Mouse (Mus musculus) urinary bladder, postnatal 0 days (tissue): ENCODE results near the gene Reck. TPM values are rescaled to one million over a fixed set of nuclear protein-coding genes. Genes with fewer than 3 reads are reported as not detected.

Source experiments
- polyA plus RNA-seq: library from polyadenylated mRNA; unstranded; fragments of >200 nt; fragmentation: Nextera tagmentation; extraction: Ambion mirVana; gene quantifications from 2 replicates; pipeline ENCODE4 v1.2.1, GENCODE M21; 2015

Gene Reck
- polyA plus RNA-seq = 11.2 and 15.7 TPM in 2 replicates

GRCm38 (mm10) chr4:43875160-43875918 is at the start of gene Reck:
Reck (plus strand) TSS chr4:43875530.

GRCm38 (mm10) chr4:43840101-43840500 is 35.2 kb upstream of the Reck start, which contains the start of gene Olfr157:
Olfr157 (minus strand) TSS chr4:43840201.

GRCm38 (mm10) chr4:43851265-43851664 is 24.1 kb upstream of the Reck start, which contains the start of gene Olfr155:
Olfr155 (plus strand) TSS chr4:43851565.

GRCm38 (mm10) chr4:43957292-43957845 is 82.0 kb downstream of the Reck start, which contains the start of gene Glipr2:
Glipr2 (plus strand) TSS chr4:43957401.

GRCm38 (mm10) chr4:43983181-43983580 is 107.9 kb downstream of the Reck start, which contains the start of gene Ccin:
Ccin (plus strand) TSS chr4:43983483.

Other genes starting within 250 kb of the Reck start
- 8.3 and 8.5 TPM in 2 replicates for gene Npr2, start 243.6 kb upstream of the Reck start, polyA plus RNA-seq
- 0.10 TPM in 1 of 2 replicates, not detected in the other for gene Spag8, start 221.9 kb upstream of the Reck start, polyA plus RNA-seq
- gene Hint2, start 219.1 kb upstream of the Reck start, polyA plus RNA-seq = 114 and 122 TPM in 2 replicates
- 3.0 and 3.4 TPM in 2 replicates for gene Tmem8b, start 206.6 kb upstream of the Reck start, polyA plus RNA-seq
- gene Fam221b, start 206.4 kb upstream of the Reck start, polyA plus RNA-seq = 1.5 and 2.7 TPM in 2 replicates
- gene Olfr70, start 174.7 kb upstream of the Reck start, polyA plus RNA-seq = not detected in 2 replicates
- gene Olfr71, start 165.3 kb upstream of the Reck start, polyA plus RNA-seq = not detected in 2 replicates
- 6.1 and 7.9 TPM in 2 replicates for gene Hrct1, start 148.3 kb upstream of the Reck start, polyA plus RNA-seq
- 0.42 and 0.43 TPM in 2 replicates for gene Spaar, start 145.5 kb upstream of the Reck start, polyA plus RNA-seq
- gene Olfr159, start 104.5 kb upstream of the Reck start, polyA plus RNA-seq = not detected in 2 replicates
- not detected in 2 replicates for gene Olfr156, start 51.6 kb upstream of the Reck start, polyA plus RNA-seq
- gene Olfr157, start 35.3 kb upstream of the Reck start, polyA plus RNA-seq = not detected in 2 replicates
- not detected in 2 replicates for gene Olfr155, start 24.0 kb upstream of the Reck start, polyA plus RNA-seq
- gene Glipr2, start 81.9 kb downstream of the Reck start, polyA plus RNA-seq = 85.5 and 92.0 TPM in 2 replicates
- gene Ccin, start 108.0 kb downstream of the Reck start, polyA plus RNA-seq = not detected in 2 replicates
- 190 and 193 TPM in 2 replicates for gene Clta, start 128.9 kb downstream of the Reck start, polyA plus RNA-seq
- 25.1 and 27.7 TPM in 2 replicates for gene Gne, start 208.6 kb downstream of the Reck start, polyA plus RNA-seq